Mouse (Mus musculus) urinary bladder, postnatal 4 days (tissue): Measurements from ENCODE around the gene Alyref.

Experiments
- DNase-seq, 2 experiments: peaks; one replicate each; pipeline ENCODE4 v3.0.0; 2021 to 2022; ENCODE audit warnings: low spot score in 2 of 2

The Alyref gene

DNA sequence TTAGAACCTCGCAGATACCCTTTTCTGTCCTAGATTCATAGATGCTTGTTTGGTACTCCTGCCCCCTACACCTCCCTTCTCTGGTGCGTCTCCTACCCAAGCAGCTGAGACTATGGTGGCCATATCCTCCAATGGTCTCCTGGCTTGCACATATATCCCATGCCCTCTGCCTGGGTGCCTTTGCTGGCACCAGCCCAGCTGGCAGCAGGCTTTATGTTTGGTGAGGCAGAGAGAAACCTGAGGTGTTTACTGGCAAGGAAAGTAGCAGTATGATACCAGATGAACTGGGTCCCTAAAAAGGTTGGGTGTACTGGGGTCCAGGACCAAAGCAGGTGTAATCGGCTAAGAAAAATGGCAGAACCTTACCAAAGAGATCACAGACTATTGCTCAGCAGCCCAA, 52.2 kb downstream of the Alyref start:
- DNase-seq: no peak

- no peak for DNase-seq
These were observed 55.8 kb downstream of the Alyref start for GRCm38 (mm10) chr11:120542376-120542775.
